Mouse (Mus musculus) megakaryocyte progenitor cell, adult 5-6 weeks (primary cell): Measurements from ENCODE around the gene Tmem102. TPM values are rescaled to one million over a fixed set of nuclear protein-coding genes. Genes with fewer than 3 reads are reported as not detected.

Source experiments
- ATAC-seq: replicated peaks from 2 replicates; pipeline ENCODE4 v1.8.0; 2016; ENCODE audit warnings: mild to moderate bottlenecking, moderate TSS enrichment, inconsistent platforms; ENCODE audit not compliant: poor library complexity
- total RNA-seq, 2 experiments: library from RNA; stranded (forward) in 1 of 2; stranded (reverse) in 1 of 2; fragments of 157-497, 149-512 nt in 1 of 2; fragments of 200-1000 nt in 1 of 2; gene quantifications; 2 replicates each; pipeline versions ENCODE4 v1.2.3 to v1.2.4; 2015 to 2017

Tmem102 gene
- total RNA-seq, 2 experiments from 2014 or later: not detected

- ATAC-seq: no peak
These were observed 18.0 kb upstream of the Tmem102 start for GRCm38 (mm10) chr11:69823456-69823855.

GRCm38 (mm10) chr11:69822080-69822479, 16.7 kb upstream of the Tmem102 start, which contains the start of gene Spem1:
Spem1 (minus strand) TSS chr11:69822180.
- no peak for ATAC-seq

- no peak for ATAC-seq
These were observed 13.4 kb upstream of the Tmem102 start for GRCm38 (mm10) chr11:69818871-69819270.

GRCm38 (mm10) chr11:69818365-69818764, 12.9 kb upstream of the Tmem102 start, which contains the start of gene Spem2:
Spem2 (minus strand) TSS chr11:69818465.
- ATAC-seq: no peak

- ATAC-seq: no peak
These were observed 11.1 kb upstream of the Tmem102 start for GRCm38 (mm10) chr11:69816520-69816919.

- ATAC-seq: no peak
These were observed 9.7 kb upstream of the Tmem102 start, which contains the start of gene Gm39566 for GRCm38 (mm10) chr11:69815155-69815554. Gm39566 (minus strand) TSS chr11:69815298.

- no peak for ATAC-seq
These were observed 4.9 kb upstream of the Tmem102 start for GRCm38 (mm10) chr11:69810280-69810679.

GRCm38 (mm10) chr11:69807641-69808040, 2.2 kb upstream of the Tmem102 start:
- no peak for ATAC-seq

- no peak for ATAC-seq
These were observed 954 bp upstream of the Tmem102 start for GRCm38 (mm10) chr11:69806378-69806777.

- no peak for ATAC-seq
These were observed 828 bp downstream of the Tmem102 start for GRCm38 (mm10) chr11:69804652-69804940.

- peak; percentile 79 for ATAC-seq
These were observed 1.4 kb downstream of the Tmem102 start for GRCm38 (mm10) chr11:69803786-69804651.

- no peak for ATAC-seq
These were observed 2.1 kb downstream of the Tmem102 start for GRCm38 (mm10) chr11:69803328-69803727.

GRCm38 (mm10) chr11:69802648-69803105, 2.7 kb downstream of the Tmem102 start:
- ATAC-seq: peak; percentile 56

- ATAC-seq: no peak
These were observed 3.9 kb downstream of the Tmem102 start, which contains the start of gene Fgf11 for GRCm38 (mm10) chr11:69801379-69801977. Fgf11 (minus strand) TSS chr11:69801857.

GRCm38 (mm10) chr11:69800392-69801197, 4.8 kb downstream of the Tmem102 start:
- no peak for ATAC-seq

- ATAC-seq: no peak
These were observed 5.4 kb downstream of the Tmem102 start for GRCm38 (mm10) chr11:69800138-69800391.

- ATAC-seq: no peak
These were observed 5.9 kb downstream of the Tmem102 start for GRCm38 (mm10) chr11:69799394-69800137.

- ATAC-seq: no peak
These were observed 7.5 kb downstream of the Tmem102 start for GRCm38 (mm10) chr11:69797924-69798323.

- ATAC-seq: no peak
These were observed 9.4 kb downstream of the Tmem102 start for GRCm38 (mm10) chr11:69795983-69796435.

- peak; percentile 97 for ATAC-seq
These were observed 10.0 kb downstream of the Tmem102 start, which contains the start of gene Chrnb1 for GRCm38 (mm10) chr11:69795168-69795982. Chrnb1 (minus strand) TSS chr11:69795943.
